Mouse (Mus musculus): Measurements from ENCODE around the gene Cdk20. TPM values are rescaled to one million over a fixed set of nuclear protein-coding genes. Genes with fewer than 3 reads are reported as not detected.

The Cdk20 gene
- polyA plus RNA-seq, 1 experiment from 2014 or later: 12.6 TPM

GRCm38 (mm10) chr13:64402504-64402949 is 29.6 kb upstream of the Cdk20 start:
- Histone ChIP-seq H3K9ac (ENCODE audit: low read length) (no peak overlapping the region), H3K4me3 (ENCODE audit: low read length) (no peak overlapping the region), H3K9me3 (replicated peaks; ENCODE audit: control insufficient read depth, low read length) (no peaks in the 10 kb centered on the region), H3K27me3 (ENCODE audit: control insufficient read depth, insufficient read depth, low read length) (no peaks in the 10 kb centered on the region), H3K4me2 (ENCODE audit: low read depth, low read length) (no peak overlapping the region), H3K36me3 (ENCODE audit: control insufficient read depth, insufficient read depth) (no peaks in the 10 kb centered on the region), H3K4me1 (ENCODE audit: control insufficient read depth, insufficient read depth, low read length) (peaks cover 4% of the 10 kb centered on the region; the same call in 1 of the 2 replicates), H3K27ac (ENCODE audit: low read length) (no peak overlapping the region)
- no peak for ATAC-seq (replicated peaks; ENCODE audit: extremely low read depth, insufficient read depth, low FRiP score)
- WGBS: 71% methylated on average over 10 of the region's 10 CpGs

- WGBS: 81% methylated on average over 8 of the region's 8 CpGs
- no peak overlapping the region for H3K4me3 ChIP-seq (ENCODE audit: low read length)
- peaks cover 4% of the 10 kb centered on the region; the same call in 1 of the 2 replicates for H3K4me1 ChIP-seq (ENCODE audit: control insufficient read depth, insufficient read depth, low read length)
- no peak overlapping the region for H3K4me2 ChIP-seq (ENCODE audit: low read depth, low read length)
- peak overlapping the region; percentile 16; the same call in 1 of the 2 replicates for H3K27ac ChIP-seq (ENCODE audit: low read length)
- H3K36me3 ChIP-seq (ENCODE audit: control insufficient read depth, insufficient read depth): no peaks in the 10 kb centered on the region
- ATAC-seq (replicated peaks; ENCODE audit: extremely low read depth, insufficient read depth, low FRiP score): no peak
- no peak overlapping the region for H3K9ac ChIP-seq (ENCODE audit: low read length)
- no peaks in the 10 kb centered on the region for H3K9me3 ChIP-seq (replicated peaks; ENCODE audit: control insufficient read depth, low read length)
- no peaks in the 10 kb centered on the region for H3K27me3 ChIP-seq (ENCODE audit: control insufficient read depth, insufficient read depth, low read length)
Measured at GRCm38 (mm10) chr13:64402951-64403460, 29.1 kb upstream of the Cdk20 start.

- Histone ChIP-seq H3K27ac (ENCODE audit: low read length) (no peak overlapping the region), H3K4me3 (ENCODE audit: low read length) (no peak overlapping the region), H3K36me3 (ENCODE audit: control insufficient read depth, insufficient read depth) (no peaks in the 10 kb centered on the region), H3K27me3 (ENCODE audit: control insufficient read depth, insufficient read depth, low read length) (no peaks in the 10 kb centered on the region), H3K9me3 (replicated peaks; ENCODE audit: control insufficient read depth, low read length) (no peaks in the 10 kb centered on the region), H3K4me1 (ENCODE audit: control insufficient read depth, insufficient read depth, low read length) (peaks cover 4% of the 10 kb centered on the region; the same call in 1 of the 2 replicates), H3K9ac (ENCODE audit: low read length) (no peak overlapping the region), H3K4me2 (ENCODE audit: low read depth, low read length) (no peak overlapping the region)
- ATAC-seq (replicated peaks; ENCODE audit: extremely low read depth, insufficient read depth, low FRiP score): no peak
- 64% methylated on average over 3 of the region's 3 CpGs for WGBS
Measured at GRCm38 (mm10) chr13:64403519-64403918, 28.6 kb upstream of the Cdk20 start.

- ATAC-seq (replicated peaks; ENCODE audit: extremely low read depth, insufficient read depth, low FRiP score): no peak
- H3K9ac ChIP-seq (ENCODE audit: low read length): no peak overlapping the region
- peaks cover 4% of the 10 kb centered on the region; the same call in 1 of the 2 replicates for H3K4me1 ChIP-seq (ENCODE audit: control insufficient read depth, insufficient read depth, low read length)
- no peak overlapping the region for H3K4me2 ChIP-seq (ENCODE audit: low read depth, low read length)
- WGBS: 53% methylated on average over 6 of the region's 6 CpGs
- H3K27me3 ChIP-seq (ENCODE audit: control insufficient read depth, insufficient read depth, low read length): no peaks in the 10 kb centered on the region
- H3K9me3 ChIP-seq (replicated peaks; ENCODE audit: control insufficient read depth, low read length): no peaks in the 10 kb centered on the region
- H3K4me3 ChIP-seq (ENCODE audit: low read length): no peak overlapping the region
- no peak overlapping the region for H3K27ac ChIP-seq (ENCODE audit: low read length)
- H3K36me3 ChIP-seq (ENCODE audit: control insufficient read depth, insufficient read depth): no peaks in the 10 kb centered on the region
Measured at GRCm38 (mm10) chr13:64405550-64405949, 26.6 kb upstream of the Cdk20 start.

- Histone ChIP-seq H3K27ac (ENCODE audit: low read length) (no peak overlapping the region), H3K36me3 (ENCODE audit: control insufficient read depth, insufficient read depth) (no peaks in the 10 kb centered on the region), H3K9me3 (replicated peaks; ENCODE audit: control insufficient read depth, low read length) (no peaks in the 10 kb centered on the region), H3K27me3 (ENCODE audit: control insufficient read depth, insufficient read depth, low read length) (no peaks in the 10 kb centered on the region), H3K9ac (ENCODE audit: low read length) (no peak overlapping the region), H3K4me1 (ENCODE audit: control insufficient read depth, insufficient read depth, low read length) (no peaks in the 10 kb centered on the region), H3K4me2 (ENCODE audit: low read depth, low read length) (no peak overlapping the region), H3K4me3 (ENCODE audit: low read length) (no peak overlapping the region)
- 81% methylated on average over 5 of the region's 5 CpGs for whole genome bisulfite sequencing
- no peak for ATAC-seq (replicated peaks; ENCODE audit: extremely low read depth, insufficient read depth, low FRiP score)
Measured at GRCm38 (mm10) chr13:64407992-64408391, 24.1 kb upstream of the Cdk20 start.

GRCm38 (mm10) chr13:64410604-64411003 is 21.5 kb upstream of the Cdk20 start:
- Histone ChIP-seq H3K36me3 (ENCODE audit: control insufficient read depth, insufficient read depth) (no peaks in the 10 kb centered on the region), H3K27ac (ENCODE audit: low read length) (no peak overlapping the region), H3K9me3 (replicated peaks; ENCODE audit: control insufficient read depth, low read length) (no peaks in the 10 kb centered on the region), H3K9ac (ENCODE audit: low read length) (no peak overlapping the region), H3K4me1 (ENCODE audit: control insufficient read depth, insufficient read depth, low read length) (no peaks in the 10 kb centered on the region), H3K4me2 (ENCODE audit: low read depth, low read length) (no peak overlapping the region), H3K27me3 (ENCODE audit: control insufficient read depth, insufficient read depth, low read length) (no peaks in the 10 kb centered on the region), H3K4me3 (ENCODE audit: low read length) (no peak overlapping the region)
- ATAC-seq (replicated peaks; ENCODE audit: extremely low read depth, insufficient read depth, low FRiP score): peak; percentile 40
- WGBS: 66% methylated on average over 5 of the region's 5 CpGs

- H3K27ac ChIP-seq (ENCODE audit: low read length): no peak overlapping the region
- no peak for ATAC-seq (replicated peaks; ENCODE audit: extremely low read depth, insufficient read depth, low FRiP score)
- no peak overlapping the region for H3K4me3 ChIP-seq (ENCODE audit: low read length)
Measured at GRCm38 (mm10) chr13:64411282-64411681, 20.8 kb upstream of the Cdk20 start.

GRCm38 (mm10) chr13:64412752-64413257 is 19.3 kb upstream of the Cdk20 start:
- Histone ChIP-seq H3K9ac (ENCODE audit: low read length) (no peak overlapping the region), H3K4me3 (ENCODE audit: low read length) (no peak overlapping the region), H3K4me2 (ENCODE audit: low read depth, low read length) (no peak overlapping the region), H3K4me1 (ENCODE audit: control insufficient read depth, insufficient read depth, low read length) (no peaks in the 10 kb centered on the region), H3K27me3 (ENCODE audit: control insufficient read depth, insufficient read depth, low read length) (no peaks in the 10 kb centered on the region), H3K9me3 (replicated peaks; ENCODE audit: control insufficient read depth, low read length) (no peaks in the 10 kb centered on the region), H3K27ac (ENCODE audit: low read length) (0 out of 2 replicates have a peak overlapping the region, but pooled peaks have one; percentile 4), H3K36me3 (ENCODE audit: control insufficient read depth, insufficient read depth) (no peaks in the 10 kb centered on the region)
- ATAC-seq (replicated peaks; ENCODE audit: extremely low read depth, insufficient read depth, low FRiP score): no peak
- WGBS: 61% methylated on average over 2 of the region's 2 CpGs

More at GRCm38 (mm10) chr13:64411282-64411681, 20.8 kb upstream of the Cdk20 start:
- WGBS: 53% methylated on average over 2 of the region's 2 CpGs
- Histone ChIP-seq H3K9me3 (replicated peaks; ENCODE audit: control insufficient read depth, low read length) (no peaks in the 10 kb centered on the region), H3K36me3 (ENCODE audit: control insufficient read depth, insufficient read depth) (no peaks in the 10 kb centered on the region), H3K4me1 (ENCODE audit: control insufficient read depth, insufficient read depth, low read length) (no peaks in the 10 kb centered on the region), H3K4me2 (ENCODE audit: low read depth, low read length) (no peak overlapping the region), H3K9ac (ENCODE audit: low read length) (no peak overlapping the region), H3K27me3 (ENCODE audit: control insufficient read depth, insufficient read depth, low read length) (no peaks in the 10 kb centered on the region)

GRCm38 (mm10) chr13:64415659-64416058 is 16.5 kb upstream of the Cdk20 start:
- WGBS: 73% methylated on average over 2 of the region's 2 CpGs
- no peak for ATAC-seq (replicated peaks; ENCODE audit: extremely low read depth, insufficient read depth, low FRiP score)
- Histone ChIP-seq H3K27me3 (ENCODE audit: control insufficient read depth, insufficient read depth, low read length) (no peaks in the 10 kb centered on the region), H3K36me3 (ENCODE audit: control insufficient read depth, insufficient read depth) (no peaks in the 10 kb centered on the region), H3K27ac (ENCODE audit: low read length) (no peak overlapping the region), H3K4me1 (ENCODE audit: control insufficient read depth, insufficient read depth, low read length) (no peaks in the 10 kb centered on the region), H3K4me3 (ENCODE audit: low read length) (no peak overlapping the region), H3K9me3 (replicated peaks; ENCODE audit: control insufficient read depth, low read length) (no peaks in the 10 kb centered on the region), H3K9ac (ENCODE audit: low read length) (no peak overlapping the region), H3K4me2 (ENCODE audit: low read depth, low read length) (no peak overlapping the region)

Data from heart, embryonic 16.5 days (tissue).